Mouse (Mus musculus): Measurements from ENCODE around the gene Rapgef4.

GRCm38 (mm10) chr2:72094446-72094845, 113.4 kb downstream of the Rapgef4 start:
- TF ChIP-seq CTCF (IDR thresholded peaks at IDR 0.05; ENCODE audit: insufficient read depth, low read length) (no peak), POLR2A (IDR thresholded peaks at IDR 0.05; ENCODE audit: borderline replicate concordance, extremely low read depth, low read depth, low read length) (no peak)
